Mouse (Mus musculus) yolk sac, embryonic 10.5 days (tissue): ENCODE data around the gene Fam72a.

Source experiments
- DNase-seq: peaks from one replicate; pipeline ENCODE4 v3.0.0-alpha.2; 2017; ENCODE audit warnings: low spot score

Fam72a gene

DNA sequence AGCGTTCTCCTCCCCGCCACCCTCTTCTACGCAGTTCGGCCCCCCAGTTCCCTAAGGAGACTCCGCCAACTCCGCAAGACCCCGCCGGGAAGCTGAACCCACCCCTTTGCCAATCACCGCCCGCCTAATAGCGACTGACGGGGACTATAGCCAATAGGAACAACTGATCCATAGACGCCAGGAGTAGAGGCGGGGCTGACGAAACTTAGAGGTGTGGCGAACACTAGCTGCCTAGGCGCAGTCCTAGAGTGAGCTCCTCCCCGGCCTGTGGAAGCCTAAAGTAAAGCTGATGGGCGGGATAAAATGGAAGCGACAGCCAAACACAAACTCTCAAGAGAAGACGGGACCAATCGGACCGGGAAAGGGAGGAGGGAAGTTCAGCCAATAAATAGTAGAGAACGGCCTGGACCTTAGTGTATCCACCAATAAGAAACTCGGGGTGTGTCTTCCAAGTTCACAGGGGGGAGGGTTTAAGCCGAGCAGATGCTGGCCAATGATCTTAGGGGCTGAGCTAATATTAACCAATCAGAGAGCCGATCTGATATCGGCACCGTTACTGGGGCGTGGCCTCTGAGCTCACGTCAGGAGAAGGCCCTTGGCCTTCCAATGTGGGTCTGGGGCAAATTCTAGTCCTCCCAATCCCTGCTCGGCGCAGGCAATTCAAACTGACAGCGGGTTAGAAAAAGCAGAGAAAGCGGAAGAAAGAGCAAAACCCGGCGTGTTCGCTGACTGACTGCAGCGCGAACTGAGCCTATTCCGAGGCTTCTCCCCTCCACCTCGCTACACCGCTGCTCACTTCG is at the start of gene Fam72a, which contains the start of gene Srgap2:
Gene Fam72a (plus strand): TSS at position 623 of the 800 bp plus-strand sequence.
Gene Srgap2 (minus strand): TSS at position 72 of the 800 bp plus-strand sequence.
- DNase-seq, result peak; percentile 99

DNA sequence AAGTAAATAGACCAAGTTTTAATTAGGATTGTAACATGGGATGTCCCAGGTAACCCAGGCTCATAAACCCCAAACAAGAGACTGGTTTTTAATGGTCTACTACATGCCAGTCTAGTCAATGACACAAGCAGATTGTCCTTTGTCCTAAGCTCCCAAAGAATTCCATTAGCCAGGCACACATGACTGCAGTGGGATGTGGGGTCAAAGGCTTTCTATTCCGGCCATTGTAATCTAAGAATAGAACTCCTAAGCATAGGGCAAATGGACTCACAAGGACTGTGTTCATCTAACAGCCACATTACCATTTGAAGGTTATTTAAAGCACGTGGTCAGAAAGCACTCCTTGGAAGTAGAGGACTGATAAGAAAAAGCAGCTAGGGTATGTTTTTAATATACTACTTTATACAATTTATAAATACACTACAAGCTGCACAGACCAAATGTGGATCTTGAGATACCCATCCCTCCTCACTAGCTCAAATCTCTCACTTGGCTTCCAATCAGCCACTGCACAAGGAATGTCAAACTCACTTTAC is 48.9 kb upstream of the Fam72a start:
- peak; percentile 29 for DNase-seq

GRCm38 (mm10) chr1:131481391-131481790 is 46.3 kb upstream of the Fam72a start:
- no peak for DNase-seq

DNA sequence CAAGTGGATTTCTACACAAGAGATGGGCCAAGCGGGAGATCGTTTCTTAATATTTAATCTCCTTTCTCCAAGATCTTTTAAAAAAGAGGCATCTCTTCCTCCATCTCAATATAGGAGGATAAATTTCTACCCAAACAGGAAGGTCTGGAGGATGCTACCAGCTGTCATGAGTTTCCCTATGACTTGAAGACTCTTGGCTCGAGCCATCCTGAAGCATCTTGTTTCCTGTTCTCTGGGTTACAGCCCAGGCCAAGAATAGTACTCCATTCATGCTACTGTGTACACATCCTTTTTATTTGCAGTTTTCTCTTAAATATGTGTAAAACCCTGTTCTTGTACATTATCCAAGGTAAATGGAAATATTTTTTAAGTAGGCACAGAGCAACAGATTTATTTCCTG is 45.5 kb upstream of the Fam72a start:
- no peak for DNase-seq

DNA sequence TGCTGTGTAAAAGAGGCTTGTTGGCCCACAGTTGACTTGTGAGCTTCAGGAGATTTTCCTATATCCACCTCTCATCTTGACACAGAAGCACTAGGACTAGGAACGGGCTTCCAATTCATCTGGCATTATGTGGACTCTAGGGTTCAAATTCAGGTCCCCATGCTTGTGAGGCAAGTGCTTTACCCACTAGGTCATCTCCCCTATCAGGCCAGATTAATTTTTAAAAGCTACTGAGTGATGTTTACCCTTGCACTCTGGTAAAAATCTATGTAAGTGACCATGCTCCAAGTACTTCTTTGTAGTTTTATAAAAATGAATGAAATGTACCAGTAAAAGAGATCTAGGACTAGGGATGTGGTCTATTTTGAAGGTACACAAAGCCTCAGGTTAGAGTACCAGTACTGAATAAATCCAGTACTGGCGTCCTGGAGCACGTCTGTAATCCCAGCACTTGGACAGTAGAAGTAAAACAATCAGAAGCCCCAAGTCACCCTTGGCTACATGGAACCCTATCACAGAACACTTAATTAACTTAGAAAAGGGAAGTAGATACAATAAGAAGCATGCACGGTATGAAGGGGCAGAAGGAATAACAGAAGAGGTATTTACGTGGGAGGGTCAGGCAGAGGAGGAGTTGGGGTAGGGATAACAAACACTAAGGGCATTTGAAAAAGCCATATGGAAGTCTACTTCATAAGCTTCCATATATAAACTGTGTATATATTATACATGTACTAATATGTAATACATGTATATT is 41.4 kb upstream of the Fam72a start:
- no peak for DNase-seq

DNA sequence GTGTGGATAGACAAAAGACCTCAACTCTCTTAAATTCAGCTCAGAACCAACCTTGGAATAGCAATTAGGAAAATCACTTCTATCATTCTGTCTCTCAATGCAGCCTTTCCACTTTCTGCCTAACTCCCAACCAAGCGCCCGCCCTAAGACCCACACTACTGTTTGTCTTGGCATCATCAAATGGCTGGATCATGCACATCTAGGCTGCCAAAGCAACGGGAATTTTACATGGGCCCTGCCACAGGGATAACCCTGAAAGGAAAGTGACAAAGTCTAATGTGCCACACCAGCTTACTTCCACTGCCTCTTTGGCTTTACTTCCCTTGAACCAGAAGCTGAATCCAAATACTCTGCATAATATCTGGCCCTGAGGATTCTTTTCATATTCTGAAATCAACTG is 38.4 kb upstream of the Fam72a start:
- no peak for DNase-seq

GRCm38 (mm10) chr1:131491579-131491978 is 36.1 kb upstream of the Fam72a start:
- DNase-seq, result no peak

- DNase-seq, result no peak
These were observed 35.3 kb upstream of the Fam72a start for GRCm38 (mm10) chr1:131492360-131492759.

DNA sequence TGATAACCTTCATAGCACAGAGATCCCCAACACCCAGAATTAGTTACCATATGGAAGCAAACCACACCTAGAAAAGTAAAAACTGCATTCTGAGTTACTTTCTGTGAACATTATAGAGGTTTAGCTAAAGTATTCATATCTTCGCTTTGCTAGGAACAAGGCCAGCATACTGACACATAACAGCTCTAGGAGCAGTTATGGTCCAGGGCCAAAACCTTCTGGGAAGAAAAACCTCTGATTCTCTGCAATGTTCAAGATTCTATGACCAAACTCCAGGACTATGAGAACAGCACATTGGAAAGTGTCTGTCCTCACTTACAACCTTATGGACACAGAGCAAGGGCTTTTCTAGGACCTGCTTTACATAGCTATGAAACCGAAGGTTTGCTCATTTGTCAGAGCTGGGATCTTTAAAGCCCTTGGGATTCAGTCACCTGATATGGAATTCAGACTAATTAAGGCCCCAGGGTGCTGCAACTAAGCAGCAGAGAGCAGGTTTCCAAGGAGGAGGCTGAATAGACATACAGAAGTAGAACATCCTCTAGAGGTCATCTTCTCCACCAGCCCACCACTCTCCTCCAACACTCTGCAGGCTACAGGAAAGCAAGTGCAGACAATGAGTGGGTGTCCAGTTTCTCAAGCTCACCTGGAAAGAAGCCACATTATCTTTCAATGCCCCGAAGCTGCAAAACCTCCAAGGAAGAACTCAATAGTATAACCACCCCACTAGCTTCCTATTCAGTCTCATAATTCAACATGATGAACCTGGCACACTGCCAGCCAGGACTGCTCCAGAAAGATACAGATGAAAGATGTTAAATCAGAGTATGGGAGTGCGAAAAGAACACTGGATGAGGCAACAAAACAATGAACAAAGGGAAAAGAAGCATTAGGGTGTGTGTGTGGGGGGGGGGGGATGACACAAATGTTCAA is 33.5 kb upstream of the Fam72a start:
- no peak for DNase-seq

- no peak for DNase-seq
These were observed 29.5 kb upstream of the Fam72a start for GRCm38 (mm10) chr1:131498231-131498630.

GRCm38 (mm10) chr1:131501681-131502080 is 26.0 kb upstream of the Fam72a start:
- DNase-seq, result no peak

DNA sequence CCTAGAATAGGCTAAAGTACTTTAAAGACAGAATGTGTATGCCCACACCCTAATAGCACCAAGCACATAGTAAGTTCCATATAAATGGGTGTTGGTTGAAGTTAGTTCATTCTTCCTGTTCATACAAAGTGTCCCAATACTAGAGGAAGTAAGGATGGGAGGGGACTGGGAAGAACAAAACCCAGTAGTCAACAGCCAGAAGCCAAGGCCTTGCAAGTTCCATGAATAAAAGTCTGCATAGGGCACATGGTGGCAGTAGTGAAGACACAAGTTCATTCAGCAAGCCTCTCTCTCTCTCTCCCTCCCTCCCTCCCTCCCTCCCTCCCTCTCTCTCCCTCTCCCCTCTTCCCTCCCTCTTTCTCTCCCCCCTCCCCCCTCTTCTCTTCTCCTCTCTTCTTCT is 16.6 kb upstream of the Fam72a start:
- no peak for DNase-seq

- DNase-seq, result no peak
These were observed 15.8 kb upstream of the Fam72a start for GRCm38 (mm10) chr1:131511661-131512500.

GRCm38 (mm10) chr1:131513136-131513535 is 14.6 kb upstream of the Fam72a start:
- no peak for DNase-seq

DNA sequence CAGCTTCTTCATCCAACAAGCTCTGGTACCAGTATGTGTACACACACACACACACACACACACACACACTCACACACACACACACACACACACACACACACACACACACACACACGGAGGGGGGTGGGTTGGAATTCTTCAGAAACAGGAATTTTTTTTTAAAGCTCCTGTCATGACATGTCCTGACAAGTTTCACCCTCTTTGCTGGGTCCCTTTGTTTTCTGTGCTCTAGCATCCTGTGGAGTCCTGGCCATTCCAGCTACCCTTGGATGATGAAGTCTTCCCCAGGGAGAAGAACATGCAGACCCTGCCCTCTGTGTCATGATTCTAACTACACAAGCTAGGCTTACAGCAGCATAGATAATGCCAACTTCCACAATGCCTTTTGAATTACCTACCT is 13.5 kb upstream of the Fam72a start:
- DNase-seq, result no peak

- DNase-seq, result no peak
These were observed 11.1 kb upstream of the Fam72a start for GRCm38 (mm10) chr1:131516588-131516987.

DNA sequence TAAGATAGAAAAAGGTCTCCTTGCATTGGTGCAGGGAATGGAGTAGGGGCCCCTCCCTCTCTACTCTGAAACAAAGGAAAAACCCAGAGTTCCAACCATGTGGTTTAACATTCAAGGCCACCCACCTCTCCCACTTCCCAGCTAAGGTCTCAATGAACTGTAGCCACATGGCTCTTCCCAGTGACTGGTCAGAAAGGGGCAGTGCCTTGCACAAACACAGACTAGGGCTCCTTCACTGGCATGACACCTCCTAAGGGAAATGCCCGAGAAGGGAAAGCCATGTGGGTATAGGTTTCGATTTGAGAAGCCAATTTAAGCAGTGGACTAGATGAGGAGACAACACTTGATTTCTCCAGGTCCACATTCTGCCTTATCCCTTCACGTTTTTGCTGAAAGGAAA is 3.9 kb upstream of the Fam72a start:
- DNase-seq, result no peak

GRCm38 (mm10) chr1:131525101-131525585 is 2.6 kb upstream of the Fam72a start:
- DNase-seq, result peak; percentile 15

DNA sequence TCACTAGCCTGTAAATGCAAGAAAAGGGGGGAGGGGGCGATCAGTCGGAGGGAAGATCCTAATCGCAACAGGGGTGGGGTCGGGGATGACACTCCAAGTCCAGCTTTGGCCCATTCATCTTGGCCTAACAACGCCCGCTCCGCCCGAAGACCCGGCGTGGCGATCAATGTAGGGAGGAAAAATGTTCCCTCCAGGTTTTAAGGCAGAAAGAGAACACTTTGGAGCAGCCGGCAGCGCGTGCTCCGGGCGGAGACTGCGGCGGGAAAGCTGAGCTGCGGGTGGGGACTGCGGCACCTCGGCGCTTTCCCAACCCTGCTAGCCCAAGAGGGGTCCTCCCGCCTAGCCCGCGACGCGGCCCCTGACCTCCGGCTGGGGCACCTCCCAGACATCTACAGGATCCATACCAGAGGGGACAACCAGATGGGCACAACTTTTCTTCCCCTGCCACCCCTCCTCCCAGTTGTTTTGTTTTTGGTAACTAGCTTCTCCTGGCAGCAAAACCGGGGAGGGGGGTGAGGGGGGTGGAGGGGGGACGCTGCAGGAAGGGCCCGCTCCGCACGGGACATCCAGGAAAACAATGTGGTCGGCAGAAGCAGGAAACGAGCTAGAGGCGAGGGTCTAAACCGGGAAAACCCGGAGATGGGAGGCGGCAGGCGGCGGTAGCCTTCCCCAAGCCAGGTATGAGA is 2.0 kb upstream of the Fam72a start:
- peak; percentile 70 for DNase-seq
